Mouse (Mus musculus) thymus, adult 18-20 months (tissue): ENCODE results near the gene Fam219b.

Source experiments
- DNase-seq, 2 experiments: peaks; one replicate each; pipeline ENCODE4 v3.0.0; 2022; ENCODE audit warnings: mixed read lengths in 2 of 2

Fam219b gene

GRCm38 (mm10) chr9:57537044-57537727 lies at the start of gene Fam219b:
Gene Fam219b (plus strand): TSS chr9:57537528.
- peak; percentile 77 to 80 for DNase-seq

GRCm38 (mm10) chr9:57487807-57488206 lies 49.5 kb upstream of the Fam219b start:
- DNase-seq: no peak

GRCm38 (mm10) chr9:57493532-57493931 lies 43.8 kb upstream of the Fam219b start:
- no peak for DNase-seq

- DNase-seq: no peak
Measured at GRCm38 (mm10) chr9:57494970-57495369, 42.4 kb upstream of the Fam219b start.

GRCm38 (mm10) chr9:57497236-57497635 lies 40.1 kb upstream of the Fam219b start:
- no peak for DNase-seq

GRCm38 (mm10) chr9:57498536-57498935 lies 38.8 kb upstream of the Fam219b start:
- DNase-seq: no peak

DNA sequence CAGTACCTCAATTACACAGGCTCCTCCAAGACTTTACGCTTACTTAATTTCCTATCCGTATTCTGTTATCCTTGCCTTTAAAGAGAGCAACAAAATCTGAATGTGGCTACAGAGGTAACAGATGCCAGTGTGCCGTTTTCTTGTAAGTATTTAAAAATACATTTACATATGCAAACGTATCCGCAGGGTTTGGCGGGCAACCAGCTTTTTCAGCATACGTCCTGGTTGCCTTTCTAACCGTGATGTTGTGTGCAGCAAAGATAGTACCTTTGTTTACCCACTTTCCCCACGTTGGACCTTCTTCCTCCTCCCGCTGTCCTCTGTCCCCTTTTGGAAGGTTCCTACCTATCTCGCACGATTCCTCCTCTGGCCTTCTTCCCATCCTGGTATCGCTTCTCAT lies 35.9 kb upstream of the Fam219b start:
- DNase-seq: no peak

DNA sequence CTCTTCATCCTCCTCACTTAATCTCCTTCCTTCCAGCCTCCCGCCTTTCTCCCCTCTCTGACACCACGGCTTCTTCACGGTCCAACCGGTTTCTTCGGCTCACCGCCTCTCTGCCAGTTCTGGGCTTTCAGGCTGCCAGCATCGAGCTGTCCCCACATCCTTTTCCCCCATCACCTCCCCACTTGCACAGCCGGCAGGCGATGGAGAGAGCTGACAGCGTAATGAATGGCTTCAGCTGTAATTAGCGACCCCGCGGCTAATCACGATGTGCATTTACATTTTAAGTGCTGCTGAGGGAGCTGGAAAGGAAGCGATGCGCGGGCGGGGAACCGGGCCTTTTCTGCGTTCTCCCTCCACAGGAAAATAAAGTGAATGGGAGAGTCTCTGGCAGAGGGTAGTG lies 35.5 kb upstream of the Fam219b start:
- DNase-seq: no peak

- DNase-seq: no peak
Measured at GRCm38 (mm10) chr9:57502911-57503621, 34.3 kb upstream of the Fam219b start.

GRCm38 (mm10) chr9:57503622-57504380 lies 33.5 kb upstream of the Fam219b start, which contains the start of gene Rpp25:
Gene Rpp25 (plus strand): TSS chr9:57504026.
- DNase-seq: no peak

DNA sequence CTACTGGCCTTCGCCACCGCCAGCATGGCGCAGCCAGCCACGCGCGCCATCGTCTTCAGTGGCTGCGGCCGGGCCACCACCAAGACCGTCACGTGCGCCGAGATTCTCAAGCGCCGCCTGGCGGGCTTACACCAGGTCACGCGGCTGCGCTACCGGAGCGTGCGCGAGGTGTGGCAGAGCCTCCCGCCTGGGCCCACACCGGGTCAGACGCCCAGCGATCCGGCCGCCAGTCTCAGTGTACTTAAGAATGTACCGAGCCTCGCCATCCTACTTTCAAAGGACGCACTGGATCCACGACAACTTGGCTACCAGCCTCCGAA lies 33.0 kb upstream of the Fam219b start:
- DNase-seq: peak; percentile 31 to 32

DNA sequence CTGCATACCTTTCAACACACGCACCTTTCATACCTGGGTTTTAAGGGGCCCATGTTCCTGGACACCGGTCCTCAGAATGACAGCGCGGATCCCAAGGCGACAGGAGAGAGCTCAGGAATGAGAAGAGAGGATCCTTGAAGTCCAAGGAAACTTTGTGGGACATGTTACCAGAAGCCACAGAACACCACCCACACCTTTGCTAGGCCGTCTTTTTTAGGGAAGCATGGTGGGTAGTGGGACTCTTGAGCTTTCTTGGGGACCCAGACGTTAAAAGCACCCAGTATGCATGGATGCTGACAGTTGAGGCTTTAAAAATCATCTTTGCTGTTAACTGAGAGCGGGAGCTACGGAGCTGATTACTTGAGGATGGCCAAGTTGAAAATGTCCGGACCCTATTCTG lies 32.4 kb upstream of the Fam219b start:
- no peak for DNase-seq

GRCm38 (mm10) chr9:57505700-57506099 lies 31.6 kb upstream of the Fam219b start:
- no peak for DNase-seq

DNA sequence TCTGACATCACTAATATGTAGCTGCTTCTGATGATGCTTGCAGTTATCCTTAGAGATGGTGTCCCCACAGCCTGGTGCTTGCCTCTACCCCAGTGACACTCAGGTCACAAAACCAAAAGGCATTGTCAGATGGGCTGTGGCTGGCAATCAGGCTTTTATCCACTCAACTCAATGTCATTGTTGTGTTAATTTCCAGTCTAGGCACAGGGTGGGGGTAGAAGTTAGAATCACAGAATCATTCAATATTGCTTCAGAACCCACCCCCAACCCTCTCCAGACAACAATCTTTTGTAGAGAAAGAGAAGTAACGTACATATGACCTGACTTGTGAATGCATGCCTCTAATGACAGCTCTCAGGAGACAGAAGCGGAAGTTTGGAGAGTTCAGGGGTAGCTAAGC lies 26.8 kb upstream of the Fam219b start:
- no peak for DNase-seq

DNA sequence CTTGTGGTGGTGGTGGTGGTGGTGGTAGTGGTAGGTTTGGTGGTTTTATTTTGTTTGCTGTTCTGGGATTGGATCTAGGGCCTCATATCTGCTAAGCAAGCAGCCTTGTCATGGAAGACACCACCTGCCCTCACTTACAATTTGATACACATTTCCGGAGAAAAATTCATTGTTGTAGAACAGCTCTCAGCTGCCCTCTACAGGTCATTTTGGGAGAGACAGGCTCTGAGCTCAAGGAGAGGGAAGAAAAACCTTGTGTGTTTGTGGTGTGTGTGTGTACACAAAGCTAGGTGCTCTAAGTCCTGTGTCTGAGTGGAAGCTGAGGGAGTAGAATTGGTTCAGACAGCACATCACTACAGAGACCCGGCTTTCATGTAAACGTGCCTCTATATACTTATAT lies 20.2 kb upstream of the Fam219b start:
- DNase-seq: peak in 1 of 2 experiments; percentile 32

- no peak for DNase-seq
Measured at GRCm38 (mm10) chr9:57520375-57521055, 16.8 kb upstream of the Fam219b start.

GRCm38 (mm10) chr9:57521056-57521911 lies 16.0 kb upstream of the Fam219b start, which contains the start of gene Cox5a:
Gene Cox5a (plus strand): TSS chr9:57521274.
- peak; percentile 81 to 84 for DNase-seq

GRCm38 (mm10) chr9:57522114-57522860 lies 15.0 kb upstream of the Fam219b start:
- no peak for DNase-seq

GRCm38 (mm10) chr9:57522861-57523246 lies 14.5 kb upstream of the Fam219b start:
- no peak for DNase-seq

DNA sequence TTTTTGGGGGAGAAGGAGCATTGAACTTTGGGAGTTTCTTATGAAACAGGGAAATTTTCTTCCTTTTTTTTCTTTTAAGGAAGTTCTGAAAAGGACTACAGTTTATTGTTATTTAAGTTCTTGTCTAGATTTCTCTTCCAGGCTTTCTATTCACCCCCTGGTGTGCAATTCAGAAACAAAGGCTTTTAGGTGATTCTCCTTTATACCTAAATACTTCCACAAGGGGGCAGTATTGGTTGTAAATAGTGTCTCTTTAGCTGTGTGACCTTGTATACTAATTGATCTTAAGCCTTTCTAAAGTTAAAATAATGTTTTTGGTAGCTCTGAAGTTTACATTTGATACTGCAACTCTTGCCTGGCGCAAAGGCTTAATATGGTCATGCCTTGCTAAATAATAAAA lies 13.6 kb upstream of the Fam219b start:
- no peak for DNase-seq

DNA sequence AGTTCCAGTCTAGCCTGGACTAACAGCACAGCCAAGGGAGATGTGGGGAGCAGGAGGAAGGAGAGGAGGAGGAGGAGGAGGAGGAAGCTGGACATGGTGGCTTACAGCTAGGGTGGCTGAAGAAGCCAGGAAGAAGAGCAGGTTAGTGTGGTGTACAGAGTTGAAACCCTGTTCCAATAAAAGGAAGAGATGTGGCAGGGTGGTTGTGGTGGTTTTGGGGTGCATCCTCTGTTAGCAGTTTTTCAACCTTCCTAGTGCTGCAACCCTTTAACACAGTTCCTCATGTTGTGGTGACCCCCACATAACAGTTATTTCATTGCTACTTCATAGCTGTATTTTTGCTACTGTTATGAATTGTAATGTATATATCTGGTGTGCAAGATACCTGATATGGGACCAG lies 12.9 kb upstream of the Fam219b start:
- DNase-seq: no peak
